Mouse (Mus musculus) A20 (cell line): ENCODE data around the gene Olfr902.
"Not testable (repeated sequence)": the region's sequence is repeated elsewhere in the genome, so short reads cannot be mapped to it uniquely, and the experiment has no call there.

Experiments
- DNase-seq: peaks from one replicate; pipeline ENCODE4 v3.0.0-alpha.2; 2011; ENCODE audit warnings: low read depth, low spot score

The Olfr902 gene

DNA sequence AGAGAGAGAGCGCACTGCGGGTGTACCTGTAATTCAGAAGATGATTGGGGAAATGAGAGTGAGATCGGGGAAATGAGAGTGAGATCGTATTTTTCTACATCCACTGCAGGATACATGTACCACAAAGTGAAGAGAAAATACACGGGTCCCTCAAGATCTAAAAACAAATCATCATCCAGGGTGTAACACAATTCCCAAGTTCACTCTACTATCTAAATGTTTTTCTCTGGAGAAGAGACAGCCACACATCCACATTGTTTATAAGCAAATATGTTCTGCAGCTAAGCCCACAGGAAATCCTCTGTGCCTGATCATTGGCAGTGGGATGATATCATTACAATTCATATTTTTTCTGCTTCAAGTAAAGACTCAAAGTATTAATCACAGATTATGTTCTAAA lies at the start of gene Olfr902:
TSS of gene Olfr902 (plus strand) at position 301 of the 400 bp plus-strand sequence.
- no peak for DNase-seq

DNA sequence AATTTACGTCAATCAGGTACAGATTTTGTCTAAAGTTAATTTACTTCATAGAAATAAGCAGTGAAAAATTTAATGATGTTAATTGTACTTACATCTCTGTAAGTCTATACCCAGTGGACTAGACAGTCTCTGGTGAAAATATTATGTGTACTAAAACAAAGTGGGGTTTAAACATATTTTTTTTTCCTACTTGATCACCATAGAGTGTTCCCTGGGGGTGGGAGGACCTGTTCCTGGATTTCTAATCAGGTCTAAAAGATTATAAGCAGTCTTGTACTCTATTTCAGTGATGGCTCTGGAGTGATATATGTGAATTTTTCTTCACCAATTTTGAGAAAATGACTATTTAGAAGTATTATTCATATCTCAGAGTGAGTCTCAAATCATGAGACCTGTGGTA lies 46.1 kb upstream of the Olfr902 start, which contains the start of gene Olfr147:
TSS of gene Olfr147 (plus strand) at position 301 of the 400 bp plus-strand sequence.
- no peak for DNase-seq

DNA sequence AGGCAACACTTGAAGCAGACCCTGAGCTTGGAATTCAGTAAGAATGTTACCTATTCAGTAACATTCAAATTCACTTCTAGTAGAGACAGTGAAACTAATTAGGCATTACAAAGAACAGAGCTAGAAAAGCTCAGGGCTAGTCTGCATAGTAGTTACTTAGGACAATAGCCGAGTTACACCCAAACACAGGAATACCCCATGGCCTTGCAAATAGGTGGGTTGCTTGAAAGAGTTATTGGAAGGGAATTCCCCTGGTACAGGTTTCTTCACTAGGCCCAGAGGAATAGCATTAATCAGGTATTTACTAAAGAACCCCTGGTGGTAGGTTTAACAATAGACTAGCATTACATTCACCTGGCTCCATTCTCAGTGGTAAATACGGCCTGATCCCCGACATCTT lies 40.0 kb upstream of the Olfr902 start:
- not testable (repeated sequence) for DNase-seq

DNA sequence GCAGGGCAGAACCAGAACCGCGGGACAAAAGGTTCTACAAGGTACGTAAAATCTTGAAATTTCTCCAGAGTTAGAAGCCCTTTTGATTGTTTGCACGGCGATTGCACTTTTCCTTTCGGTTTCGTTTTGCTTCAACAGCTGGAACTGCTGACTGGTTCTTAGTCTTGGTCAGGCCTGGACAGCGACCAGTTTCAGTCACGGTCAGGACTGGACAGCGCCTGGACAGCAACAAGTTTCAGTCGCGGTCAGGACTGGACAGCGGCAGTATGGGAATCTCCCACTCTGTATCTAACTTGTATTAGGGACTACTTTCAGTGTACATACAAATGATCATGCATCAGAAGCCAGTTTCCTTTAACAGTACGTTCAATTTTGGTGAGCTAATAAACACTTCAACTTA lies 34.0 kb upstream of the Olfr902 start:
- not testable (repeated sequence) for DNase-seq

DNA sequence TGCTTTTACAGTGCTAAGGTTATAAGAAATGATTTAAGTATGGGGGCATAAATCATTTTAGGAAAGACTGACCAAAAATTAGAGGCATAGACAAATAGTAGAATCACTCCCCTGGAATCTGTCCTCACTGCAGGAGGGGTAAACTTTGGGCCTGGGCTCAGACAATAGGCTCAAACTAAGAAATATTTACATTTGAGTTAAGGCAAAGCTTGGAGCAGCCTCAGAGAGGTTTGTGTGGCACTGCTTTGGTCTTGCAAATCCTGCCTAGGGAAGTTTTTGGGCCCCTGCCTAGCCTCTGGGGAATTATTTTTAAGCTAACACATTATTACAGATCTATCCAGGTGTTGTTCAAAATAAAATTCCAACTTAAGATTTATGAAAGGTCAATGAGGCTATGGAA lies 23.7 kb upstream of the Olfr902 start:
- DNase-seq = no peak

DNA sequence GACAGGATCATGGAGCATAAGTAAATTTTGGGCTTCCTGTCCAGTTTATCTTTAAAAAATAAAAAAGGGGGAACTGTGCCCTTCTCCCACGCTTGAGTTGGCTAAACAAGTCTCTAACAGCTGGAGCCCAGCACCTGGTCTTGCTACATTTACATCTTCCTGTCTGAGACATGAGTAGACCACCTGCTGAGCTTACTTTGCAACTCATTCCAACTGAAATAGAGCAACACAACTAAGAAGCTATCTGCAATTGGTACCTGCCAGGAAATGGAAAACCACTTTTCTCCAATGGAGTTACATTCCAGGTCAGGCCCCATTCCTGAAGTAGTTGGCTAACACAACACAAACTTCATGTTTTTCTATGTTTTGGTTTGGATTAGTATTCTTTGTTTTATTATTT lies 20.4 kb upstream of the Olfr902 start:
- DNase-seq = no peak

DNA sequence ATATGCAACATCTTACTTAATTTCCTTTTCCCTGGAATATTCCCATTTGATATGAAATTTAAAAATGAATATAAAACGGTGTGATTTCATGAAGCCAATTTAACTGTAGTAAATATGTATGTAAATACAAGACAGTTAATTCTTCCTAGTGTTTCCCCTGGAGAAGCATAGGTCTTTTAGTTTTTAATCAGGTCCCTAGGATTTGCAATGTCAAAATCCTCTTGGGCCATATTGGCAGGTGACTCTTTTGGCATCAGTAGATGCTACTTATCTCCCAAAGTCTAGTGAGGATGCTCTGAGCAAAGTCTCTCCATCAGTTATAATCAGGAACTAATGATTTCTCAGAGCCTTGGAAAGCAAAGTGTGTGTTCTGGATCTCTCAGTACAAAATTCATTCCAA lies 18.3 kb upstream of the Olfr902 start, which contains the start of gene Olfr901:
TSS of gene Olfr901 (plus strand) at position 301 of the 400 bp plus-strand sequence.
- no peak for DNase-seq

DNA sequence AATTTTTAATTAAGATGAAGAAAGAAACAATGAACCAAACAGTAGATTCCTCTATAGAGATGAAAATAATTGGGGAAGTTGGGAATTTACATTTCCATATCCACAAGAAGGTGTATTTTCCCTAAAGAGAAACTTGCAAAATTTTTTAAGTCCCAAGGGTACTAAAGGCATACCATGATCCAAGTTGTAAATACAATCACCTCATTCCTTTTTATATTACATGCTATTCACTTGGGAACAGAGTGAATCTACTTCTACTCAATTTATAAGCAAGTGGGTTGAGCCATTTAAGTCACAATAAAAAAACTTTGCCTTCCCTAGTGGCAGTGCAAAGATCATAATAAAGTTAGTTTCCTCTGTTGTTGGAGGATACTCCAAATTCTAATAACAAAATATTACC lies 15.4 kb downstream of the Olfr902 start, which contains the start of gene Olfr904:
TSS of gene Olfr904 (plus strand) at position 301 of the 400 bp plus-strand sequence.
- no peak for DNase-seq

DNA sequence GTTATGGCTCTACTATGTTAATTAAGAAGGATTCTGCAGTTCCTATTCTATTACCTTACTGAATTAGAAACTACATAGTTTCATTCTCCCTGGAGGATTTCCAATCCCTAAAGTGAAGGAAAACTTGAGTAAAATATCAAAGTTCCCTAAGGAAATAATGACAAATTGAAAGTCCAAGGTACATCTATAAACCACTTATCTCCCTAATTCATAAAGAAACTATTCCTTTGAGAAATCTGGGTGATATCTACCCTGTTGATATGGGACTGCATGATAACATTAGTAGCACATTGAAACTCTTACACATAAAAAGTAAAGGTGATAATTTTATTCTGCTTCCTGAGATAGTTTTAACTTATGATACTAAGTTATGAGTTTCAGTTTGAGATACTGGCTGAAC lies 23.4 kb downstream of the Olfr902 start, which contains the start of gene Olfr905:
TSS of gene Olfr905 (plus strand) at position 301 of the 400 bp plus-strand sequence.
- no peak for DNase-seq

DNA sequence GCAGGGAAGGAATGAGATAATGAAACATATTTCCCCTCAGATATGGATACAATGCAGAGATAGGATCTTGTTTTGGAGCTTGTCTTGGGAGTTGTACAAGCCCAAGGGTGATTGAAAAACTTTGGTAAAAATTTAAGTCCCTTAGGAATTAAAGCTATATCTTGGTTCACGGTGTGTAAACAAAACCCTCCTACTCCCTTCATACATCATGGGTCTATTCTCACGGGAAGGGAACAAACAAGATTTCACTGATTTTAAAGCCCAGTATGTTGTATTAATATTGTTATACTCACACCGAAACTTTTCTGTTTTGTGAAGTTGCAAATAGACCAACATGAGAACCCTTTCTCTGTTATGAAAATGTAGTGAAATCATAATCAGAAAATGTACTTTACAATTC lies 39.3 kb downstream of the Olfr902 start, which contains the start of gene Olfr906:
TSS of gene Olfr906 (plus strand) at position 301 of the 400 bp plus-strand sequence.
- DNase-seq = no peak

DNA sequence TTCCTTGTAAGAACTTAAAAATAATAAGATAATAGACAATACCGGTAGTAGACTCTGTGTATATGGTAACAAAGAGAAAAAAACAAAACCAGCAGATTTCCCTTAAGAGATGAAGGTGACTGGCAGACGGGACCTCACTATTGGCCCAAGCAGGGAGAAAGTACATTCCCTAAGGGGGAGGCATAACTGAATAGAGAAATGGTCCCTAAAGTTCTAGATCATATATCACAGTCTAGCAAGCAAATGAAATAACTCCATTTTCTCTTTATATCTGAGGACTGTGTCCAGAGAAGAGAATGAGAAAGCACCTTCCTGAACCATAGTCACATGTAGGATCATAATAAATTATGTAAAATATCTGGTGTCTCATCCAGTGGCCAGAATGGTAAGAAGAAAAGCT lies 48.0 kb downstream of the Olfr902 start, which contains the start of gene Olfr907:
TSS of gene Olfr907 (plus strand) at position 301 of the 400 bp plus-strand sequence.
- DNase-seq = no peak
